Comparison of ENCODE assay signal across 11 mouse cellular contexts in genomic region chr5:106451681-106452440, GRCm38 (mm10). TPM values are rescaled to one million over a fixed set of nuclear protein-coding genes. Genes with fewer than 3 reads are reported as not detected.
DNase-seq lines count a peak whose midpoint lies in the region; ATAC-seq lines count a peak whose summit lies in the region.
"Had no signal": no experiment of that assay in that cellular context is flagged by ENCODE, and none has a peak within 500 bp of the region (broad histone marks: within the 10 kb centered on the region; RNA-seq: fewer than 3 reads in every experiment).

No protein-coding gene starts in this region.

- peaks cover 29% of the 10 kb centered on the region for H3K4me1 ChIP-seq in forebrain, embryonic 12.5 days
- H3K4me1 ChIP-seq in midbrain, embryonic 14.5 days (ENCODE audit: control insufficient read depth, insufficient read depth, low read length) = peaks cover 3% of the 10 kb centered on the region; the same call in 1 of the 2 replicates
- H3K4me1 ChIP-seq: stomach, embryonic 15.5 days had no signal

- under 1% methylated on average over 32 of the region's 32 CpGs for WGBS in forebrain, embryonic 12.5 days
- under 1% methylated on average over 32 of the region's 32 CpGs for WGBS in midbrain, embryonic 14.5 days

- H3K36me3 ChIP-seq in forebrain, embryonic 12.5 days (replicated peaks) = no peaks in the 10 kb centered on the region
- no peaks in the 10 kb centered on the region for H3K36me3 ChIP-seq in midbrain, embryonic 14.5 days (ENCODE audit: control insufficient read depth, insufficient read depth, low read length)
- H3K36me3 ChIP-seq: embryonic facial prominence, embryonic 12.5 days; stomach, embryonic 15.5 days had no signal

- intact Hi-C loops in gastrocnemius, postnatal 14 days (cut with DNase I; ENCODE audit: low total_unique reads) = no loop called here

- peak overlapping the region; percentile 53 for H3K9ac ChIP-seq in forebrain, embryonic 12.5 days
- H3K9ac ChIP-seq in midbrain, embryonic 14.5 days (replicated peaks; ENCODE audit: low read length) = peak overlapping the region; percentile 62
- H3K9ac ChIP-seq: embryonic facial prominence, embryonic 12.5 days; stomach, embryonic 15.5 days had no signal

- H3K27me3 ChIP-seq in forebrain, embryonic 12.5 days = peaks cover 93% of the 10 kb centered on the region
- H3K27me3 ChIP-seq in midbrain, embryonic 14.5 days (ENCODE audit: control insufficient read depth, insufficient read depth, low read length) = peaks cover 79% of the 10 kb centered on the region

- H3K27ac ChIP-seq in forebrain, embryonic 12.5 days = peak overlapping the region; percentile 75; the same call in 1 of the 2 replicates
- H3K27ac ChIP-seq in midbrain, embryonic 14.5 days (replicated peaks; ENCODE audit: low read depth, low read length) = peak overlapping the region; percentile 74
- H3K27ac ChIP-seq: embryonic facial prominence, embryonic 12.5 days; stomach, embryonic 15.5 days had no signal

- no peaks in the 10 kb centered on the region for H3K9me3 ChIP-seq in forebrain, embryonic 12.5 days
- no peaks in the 10 kb centered on the region for H3K9me3 ChIP-seq in midbrain, embryonic 14.5 days (ENCODE audit: control insufficient read depth, low read length)
- H3K9me3 ChIP-seq: embryonic facial prominence, embryonic 12.5 days; stomach, embryonic 15.5 days had no signal

- peak overlapping the region; percentile 33 for H3K4me3 ChIP-seq in forebrain, embryonic 12.5 days (replicated peaks)
- H3K4me3 ChIP-seq in midbrain, embryonic 14.5 days (replicated peaks; ENCODE audit: low read depth, low read length) = peak overlapping the region; percentile 35
- H3K4me3 ChIP-seq: embryonic facial prominence, embryonic 12.5 days; stomach, embryonic 15.5 days had no signal

- peak; percentile 25; the same call in 1 of the 2 replicates for ATAC-seq in forebrain, embryonic 12.5 days (ENCODE audit: low FRiP score)
- ATAC-seq in midbrain, embryonic 14.5 days (ENCODE audit: low FRiP score, low TSS enrichment) = no peak
- ATAC-seq in inflammation-experienced regulatory T-cells, adult 6 months = no peak

- H3K4me2 ChIP-seq in forebrain, embryonic 12.5 days = peak overlapping the region; percentile 44
- peak overlapping the region; percentile 56 for H3K4me2 ChIP-seq in midbrain, embryonic 14.5 days (ENCODE audit: low read length)
- H3K4me2 ChIP-seq: embryonic facial prominence, embryonic 12.5 days; stomach, embryonic 15.5 days had no signal

- peak; percentile 16 for DNase-seq in gastrocnemius, postnatal 14 days
- DNase-seq in gastrocnemius, postnatal 10 days = no peak
- peak; percentile 6 for DNase-seq in MN1 (ENCODE audit: low spot score)
- DNase-seq in midbrain, embryonic 14.5 days = peak; percentile 66
- no peak for DNase-seq in layer of hippocampus, postnatal 36 days
- DNase-seq in kidney, adult 11 months = no peak

RNA-seq across cellular contexts. Expression of gene Barhl2, which starts 6.1 kb away (rescaled TPM):
- not detected for total RNA-seq in gastrocnemius, postnatal 14 days (2021)
- total RNA-seq in gastrocnemius, postnatal 10 days (2021) = not detected
- 6.2 and 7.6 TPM in 2 replicates for polyA plus RNA-seq in forebrain, embryonic 12.5 days (2016; fragmentation: Nextera tagmentation; extraction: Ambion mirVana)
- polyA plus RNA-seq in midbrain, embryonic 14.5 days (2014; fragmentation: Nextera tagmentation; extraction: Ambion mirVana) = 12.2 and 14.4 TPM in 2 replicates
- total RNA-seq in layer of hippocampus, postnatal 36 days (2021) = under 1 TPM in 1 of 2 experiments, not detected in 1; 0.15 TPM
- polyA plus RNA-seq in inflammation-experienced regulatory T-cells, adult 6 months (2017; shearing (Covaris generic)) = not detected
- total RNA-seq: liver, adult 2 months had no signal
- polyA plus RNA-seq: embryonic facial prominence, embryonic 12.5 days; liver, adult 2 months; stomach, embryonic 15.5 days had no signal

Comparison
In these comparisons a context has a peak if more than half of its experiments do, and no peak if none do; other contexts are left out.
1. DNase-seq: peak in gastrocnemius, postnatal 14 days (single experiment), MN1 (single experiment) and midbrain, embryonic 14.5 days (single experiment); none in gastrocnemius, postnatal 10 days (single experiment), layer of hippocampus, postnatal 36 days (0 of 2) and kidney, adult 11 months (single experiment).